Mouse (Mus musculus): ENCODE measurements around the gene Gm1604a.
"Not testable (repeated sequence)": the region's sequence is repeated elsewhere in the genome, so short reads cannot be mapped to it uniquely, and the experiment has no call there.

Gm1604a gene

GRCm38 (mm10) chr17:7068997-7069539 lies 43.7 kb downstream of the Gm1604a start:
- not testable (repeated sequence) for DNase-seq (ENCODE audit: low read depth, low spot score)

DNA sequence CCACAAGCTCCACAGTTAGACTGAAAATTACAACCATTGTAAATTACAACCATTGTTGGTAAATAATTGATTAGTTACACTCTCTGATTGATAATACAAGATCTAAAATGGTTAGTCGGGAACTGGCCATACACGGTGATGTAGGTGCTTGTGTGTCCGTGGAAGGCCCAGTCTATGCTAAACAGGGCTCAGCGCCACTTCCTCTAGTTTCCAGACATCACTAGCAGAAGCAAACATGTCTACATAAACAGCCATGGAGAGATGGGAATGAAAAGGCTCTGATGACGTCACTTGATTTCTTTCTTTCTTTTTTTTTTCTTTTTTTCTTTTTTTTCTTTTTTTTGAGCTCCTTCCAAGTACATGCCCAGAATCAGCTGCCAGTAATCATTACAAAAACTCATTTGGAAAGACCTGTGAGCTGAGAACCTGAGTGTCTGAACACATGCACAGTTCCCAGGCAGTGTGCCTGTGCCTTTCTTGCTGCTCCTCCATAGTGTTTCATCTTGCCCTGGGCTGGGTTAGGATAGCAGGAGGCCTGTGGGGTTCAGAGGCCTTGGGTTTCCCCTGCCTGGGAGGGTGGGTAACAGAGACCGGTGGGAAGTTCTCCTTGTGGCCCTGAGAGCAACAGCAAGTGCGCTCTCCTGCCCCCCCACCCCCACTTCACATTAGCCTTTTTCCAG lies 44.3 kb downstream of the Gm1604a start:
- DNase-seq (ENCODE audit: low read depth, low spot score), result not testable (repeated sequence)

- peak; percentile 49 for DNase-seq (ENCODE audit: low read depth, low spot score)
Measured at GRCm38 (mm10) chr17:7074494-7074893, 49.1 kb downstream of the Gm1604a start.

GRCm38 (mm10) chr17:7075519-7075918 lies 50.2 kb downstream of the Gm1604a start:
- DNase-seq (ENCODE audit: low read depth, low spot score), result not testable (repeated sequence)

GRCm38 (mm10) chr17:7079558-7079957 lies 54.2 kb downstream of the Gm1604a start:
- not testable (repeated sequence) for DNase-seq (ENCODE audit: low read depth, low spot score)

DNA sequence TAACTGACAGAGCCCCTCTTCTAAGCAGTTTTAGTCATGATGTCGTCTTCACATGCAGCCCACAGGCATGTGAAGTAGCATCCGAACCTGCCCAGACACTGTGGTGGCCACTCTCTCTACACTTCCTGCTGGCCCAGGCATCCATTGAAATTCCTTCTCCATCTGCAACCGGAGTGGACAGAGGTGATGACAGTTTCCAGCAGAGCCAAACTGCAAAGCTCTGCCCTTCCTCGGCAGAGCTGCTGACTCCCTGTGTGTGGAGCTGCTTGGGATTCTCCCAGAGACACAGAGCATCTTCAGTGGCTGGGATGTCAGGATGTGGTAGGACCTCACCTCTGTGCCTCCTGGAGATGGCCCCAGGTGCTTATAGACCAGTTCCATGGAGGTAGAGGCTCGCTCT lies 59.2 kb downstream of the Gm1604a start:
- not testable (repeated sequence) for DNase-seq (ENCODE audit: low read depth, low spot score)

DNA sequence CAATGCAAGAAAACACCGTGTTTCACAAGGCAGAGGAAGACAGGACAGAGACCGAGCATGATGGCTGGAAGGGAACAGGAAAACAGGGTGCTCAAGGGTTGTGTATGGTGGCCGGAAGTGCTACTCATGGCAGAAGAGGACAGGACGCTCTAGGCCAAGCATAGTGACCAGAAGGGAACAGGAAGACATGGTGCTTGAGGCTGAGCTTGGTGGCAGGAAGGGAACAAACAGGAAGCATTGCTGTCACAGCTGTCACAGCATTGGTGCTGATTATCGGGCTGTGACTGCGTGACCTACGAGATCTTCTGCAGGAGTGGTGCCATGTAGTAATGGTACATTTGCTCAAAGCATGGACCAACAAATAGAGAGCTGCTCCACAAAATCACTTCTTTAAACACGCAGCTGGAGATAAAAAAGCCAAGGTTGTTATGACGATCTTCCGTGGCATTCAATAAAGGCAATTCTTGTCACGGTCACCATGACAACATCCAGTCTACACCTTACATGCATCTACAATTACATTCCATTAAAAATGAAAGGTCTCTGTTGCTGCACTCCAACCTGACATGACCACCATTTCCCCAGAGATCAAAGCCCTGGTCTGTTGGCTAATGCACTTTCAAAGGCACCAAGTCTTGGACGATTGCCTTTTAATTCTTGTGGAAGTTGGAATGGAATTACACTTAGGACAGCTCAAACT lies 60.3 kb downstream of the Gm1604a start:
- not testable (repeated sequence) for DNase-seq (ENCODE audit: low read depth, low spot score)

DNA sequence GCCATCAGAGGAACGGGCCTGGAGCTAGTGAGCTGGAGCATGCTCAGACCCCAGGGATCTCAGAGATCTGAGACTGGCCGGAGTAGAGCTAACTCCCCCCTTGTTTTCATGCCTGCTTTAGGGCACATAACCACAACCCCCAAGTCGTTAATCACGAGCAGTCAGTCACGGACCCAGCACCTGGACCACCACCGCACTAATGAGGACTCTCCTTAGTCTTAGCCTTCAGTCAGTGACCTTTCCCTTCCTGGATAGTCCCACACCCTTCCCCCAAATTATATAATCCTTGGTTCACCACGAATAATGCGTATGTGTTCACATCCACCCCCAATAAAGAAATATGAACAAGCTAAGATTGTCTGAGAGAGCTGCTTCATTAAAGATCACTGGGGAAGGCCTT lies 61.5 kb downstream of the Gm1604a start:
- not testable (repeated sequence) for DNase-seq (ENCODE audit: low read depth, low spot score)

DNA sequence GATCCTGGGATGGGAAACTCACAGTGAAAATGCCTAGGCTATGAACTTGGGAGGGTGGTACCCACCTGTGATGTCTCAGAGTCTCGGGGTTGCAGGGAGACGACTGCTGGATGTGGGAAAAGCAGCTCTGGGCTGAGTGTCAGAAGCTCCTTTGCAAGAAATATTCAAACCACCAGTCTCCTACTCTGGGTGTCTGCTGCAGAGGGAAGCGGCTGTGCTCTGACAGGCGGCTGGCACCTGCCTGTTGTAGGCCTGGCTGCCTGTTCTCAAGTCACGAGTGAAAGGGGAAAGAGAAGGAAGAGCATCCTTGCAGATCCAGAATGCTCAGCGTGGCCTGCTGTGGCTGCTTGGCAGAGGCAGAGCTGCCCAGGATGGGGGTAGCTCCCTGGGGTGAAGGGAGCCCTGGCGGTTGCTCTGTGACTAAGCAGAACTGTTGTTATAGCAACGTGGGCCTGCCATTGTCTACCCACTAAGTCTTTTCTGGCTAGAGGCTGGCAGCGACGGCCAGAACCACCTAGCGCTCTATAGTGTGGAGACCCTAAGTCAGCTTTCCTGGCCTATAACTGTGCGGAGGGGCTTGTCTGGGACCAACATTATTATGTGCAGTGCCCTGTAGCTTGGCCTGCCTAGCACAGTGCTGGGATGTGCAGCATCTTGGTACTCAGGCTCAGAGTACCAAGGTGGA lies 72.6 kb downstream of the Gm1604a start:
- DNase-seq (ENCODE audit: low read depth, low spot score), result not testable (repeated sequence)

DNA sequence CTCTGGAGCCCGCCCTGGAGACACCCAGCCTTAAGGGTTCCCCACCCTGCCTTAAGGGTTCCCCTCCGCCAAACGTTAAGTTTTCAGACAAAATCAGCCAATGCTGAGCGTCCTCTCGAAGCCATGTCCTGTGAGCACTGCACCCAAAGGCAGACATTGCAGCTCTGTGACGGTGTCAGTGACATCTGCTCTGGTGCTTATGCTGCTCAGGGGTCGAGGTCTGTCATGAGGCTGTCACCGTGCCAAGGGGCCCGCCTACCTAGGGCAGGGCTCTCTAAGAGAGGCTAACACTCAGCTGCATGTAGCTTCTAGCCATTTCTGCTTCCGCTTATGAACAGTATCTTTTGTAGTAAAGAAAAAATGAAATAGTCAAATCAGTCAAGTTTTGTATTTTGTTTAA lies 73.7 kb downstream of the Gm1604a start:
- not testable (repeated sequence) for DNase-seq (ENCODE audit: low read depth, low spot score)

- not testable (repeated sequence) for DNase-seq (ENCODE audit: low read depth, low spot score)
Measured at GRCm38 (mm10) chr17:7102945-7103344, 77.6 kb downstream of the Gm1604a start.

DNA sequence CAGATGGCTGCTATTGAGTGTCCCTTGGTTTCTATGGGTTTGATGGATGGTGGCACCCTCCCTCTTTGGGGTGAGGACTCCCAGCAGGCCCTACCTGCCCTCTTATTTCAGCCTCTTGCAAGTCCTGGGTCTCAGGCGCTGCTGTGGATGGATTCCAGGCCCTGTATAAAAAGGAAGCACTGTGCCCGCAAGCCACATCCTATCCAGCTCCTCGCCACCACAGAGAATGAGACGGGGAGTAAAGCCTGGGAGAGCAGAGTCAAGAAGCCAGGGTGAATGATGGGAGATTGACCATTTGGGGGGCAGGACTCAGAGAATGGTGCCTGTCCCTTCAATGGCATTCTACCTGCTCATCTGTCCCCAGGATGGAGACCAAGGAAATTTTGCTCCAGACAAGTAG lies 86.3 kb downstream of the Gm1604a start:
- DNase-seq (ENCODE audit: low read depth, low spot score), result not testable (repeated sequence)

DNA sequence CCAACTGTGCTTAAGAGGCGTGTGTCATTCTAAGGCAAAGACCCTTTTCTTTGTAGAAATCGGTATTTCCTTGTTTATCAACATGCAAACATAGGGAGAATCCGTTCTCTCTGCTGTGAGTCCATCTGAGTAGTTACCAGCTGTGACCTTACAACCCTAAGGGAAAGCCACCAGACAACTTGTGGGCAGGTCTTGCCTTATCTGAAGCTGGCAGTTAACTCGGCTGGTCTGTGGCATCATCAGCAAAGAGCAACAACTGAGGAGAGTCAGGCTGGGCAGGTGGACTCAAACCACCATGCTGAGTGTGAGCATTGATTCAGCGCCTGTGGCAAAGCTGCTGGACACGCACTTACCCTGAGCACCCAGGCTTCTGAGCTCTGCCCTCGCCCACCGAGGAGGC lies 90.9 kb downstream of the Gm1604a start:
- DNase-seq (ENCODE audit: low read depth, low spot score), result not testable (repeated sequence)

DNA sequence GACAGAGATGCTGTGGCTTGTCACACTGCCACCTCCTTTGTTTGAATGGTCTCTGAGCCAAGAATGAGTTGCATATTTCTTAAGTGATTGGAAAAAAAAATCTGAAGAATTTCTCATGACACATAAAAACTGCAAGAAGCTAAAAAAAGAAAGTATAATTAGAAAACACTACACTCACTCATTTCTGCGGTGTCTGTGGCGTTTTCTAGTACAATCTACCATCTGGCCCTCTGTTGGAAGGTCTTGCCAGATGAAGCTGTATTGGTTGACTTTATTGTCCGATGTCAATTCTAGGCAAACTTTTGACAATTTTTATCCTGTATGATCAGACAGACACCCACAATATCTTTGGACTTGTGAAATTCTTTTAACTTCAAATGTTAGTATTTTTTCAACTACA lies 95.5 kb downstream of the Gm1604a start:
- DNase-seq (ENCODE audit: low read depth, low spot score), result not testable (repeated sequence)

- not testable (repeated sequence) for DNase-seq (ENCODE audit: low read depth, low spot score)
Measured at GRCm38 (mm10) chr17:7122554-7122953, 97.2 kb downstream of the Gm1604a start.

GRCm38 (mm10) chr17:7126475-7126874 lies 101.1 kb downstream of the Gm1604a start:
- DNase-seq (ENCODE audit: low read depth, low spot score), result not testable (repeated sequence)

DNA sequence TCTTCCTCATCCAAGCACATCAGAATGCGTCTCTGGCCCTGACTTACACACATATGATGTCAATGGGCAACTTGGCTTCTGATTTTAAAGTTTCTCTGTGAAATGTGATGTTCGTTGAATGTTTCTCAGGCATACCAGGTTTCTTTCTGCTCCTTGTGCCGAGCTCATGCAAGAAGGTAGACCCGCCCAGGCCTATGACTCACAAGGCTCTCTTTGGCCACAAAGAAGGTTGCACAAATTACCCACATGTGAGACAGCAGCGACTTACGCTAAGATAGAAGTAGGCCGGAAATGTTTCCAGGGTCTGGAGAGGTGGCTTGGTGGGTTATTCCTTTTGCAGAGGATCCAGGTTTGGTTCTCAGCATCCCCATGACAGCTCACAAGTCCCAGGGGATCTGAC lies 108.6 kb downstream of the Gm1604a start:
- DNase-seq (ENCODE audit: low read depth, low spot score), result not testable (repeated sequence)

GRCm38 (mm10) chr17:7135277-7135676 lies 109.9 kb downstream of the Gm1604a start:
- peak; percentile 58 for DNase-seq (ENCODE audit: low read depth, low spot score)
